Mouse (Mus musculus) heart, embryonic 10.5 days (tissue): ENCODE results near the gene Hoxb3. TPM values are rescaled to one million over a fixed set of nuclear protein-coding genes. Genes with fewer than 3 reads are reported as not detected.

ENCODE experiments used
- DNase-seq: peaks from one replicate; pipeline ENCODE4 v3.0.0-alpha.2; 2017; ENCODE audit warnings: low spot score
- H3K27ac ChIP-seq: fragments of 300-500 bp; sonication (generic); 2 replicates; pipeline ENCODE4 v1.5.1; 2016; ENCODE audit warnings: mild to moderate bottlenecking
- H3K27me3 ChIP-seq: fragments of 300-500 bp; sonication (generic); 2 replicates; pipeline ENCODE4 v1.6.1; 2016; ENCODE audit warnings: mild to moderate bottlenecking; ENCODE audit not compliant: poor library complexity, insufficient read depth, severe bottlenecking
- H3K36me3 ChIP-seq: fragments of 300-500 bp; sonication (generic); 2 replicates; pipeline ENCODE4 v1.6.1; 2016; ENCODE audit warnings: mild to moderate bottlenecking, moderate library complexity
- H3K4me1 ChIP-seq: fragments of 300-500 bp; sonication (generic); 2 replicates; pipeline ENCODE4 v1.6.1; 2016; ENCODE audit warnings: mild to moderate bottlenecking
- H3K4me3 ChIP-seq: fragments of 300-500 bp; sonication (generic); 2 replicates; pipeline ENCODE4 v1.5.1; 2016; ENCODE audit warnings: mild to moderate bottlenecking, moderate library complexity
- H3K9me3 ChIP-seq: fragments of 300-500 bp; sonication (generic); 2 replicates; pipeline ENCODE4 v1.6.1; 2016; ENCODE audit warnings: mild to moderate bottlenecking, moderate library complexity
- WGBS: fragments of 180-500 bp; shearing (Covaris S2); methylation state at CpG from one replicate; pipeline ENCODE4 v1.1.7; 2016; 5-methylcytosine and 5-hydroxymethylcytosine counted together
- polyA plus RNA-seq: library from polyadenylated mRNA; unstranded; fragments of >200 nt; fragmentation: Nextera tagmentation; extraction: Ambion mirVana; gene quantifications from 2 replicates; pipeline ENCODE4 v1.2.1, GENCODE M21; 2016

Gene Hoxb3
- polyA plus RNA-seq, 1 experiment from 2014 or later = 1.8 TPM

- DNase-seq = peak; percentile 85
- Histone ChIP-seq H3K36me3 (no peaks in the 10 kb centered on the region), H3K4me3 (peak overlapping the region; percentile 78), H3K27ac (peak overlapping the region; percentile 95), H3K9me3 (no peaks in the 10 kb centered on the region), H3K4me1 (peaks cover 56% of the 10 kb centered on the region), H3K27me3 (peaks cover 93% of the 10 kb centered on the region)
- under 1% methylated on average over 75 of the region's 75 CpGs for WGBS
These were observed 29.8 kb downstream of the Hoxb3 start for GRCm38 (mm10) chr11:96352691-96353521.

GRCm38 (mm10) chr11:96353522-96353841 is 30.4 kb downstream of the Hoxb3 start:
- peak; percentile 76 for DNase-seq
- H3K36me3 ChIP-seq = no peaks in the 10 kb centered on the region
- 1% methylated on average over 14 of the region's 14 CpGs for WGBS
- peaks cover 92% of the 10 kb centered on the region for H3K27me3 ChIP-seq
- peak overlapping the region; percentile 95 for H3K27ac ChIP-seq
- H3K9me3 ChIP-seq = no peaks in the 10 kb centered on the region
- H3K4me1 ChIP-seq = peaks cover 53% of the 10 kb centered on the region
- peak overlapping the region; percentile 78 for H3K4me3 ChIP-seq

- no peak for DNase-seq
- Histone ChIP-seq H3K9me3 (no peaks in the 10 kb centered on the region), H3K27ac (peak overlapping the region; percentile 95), H3K36me3 (no peaks in the 10 kb centered on the region), H3K4me1 (peaks cover 48% of the 10 kb centered on the region), H3K4me3 (peak overlapping the region; percentile 78), H3K27me3 (peaks cover 91% of the 10 kb centered on the region)
- 8% methylated on average over 8 of the region's 8 CpGs for WGBS
These were observed 30.8 kb downstream of the Hoxb3 start for GRCm38 (mm10) chr11:96353939-96354338.

GRCm38 (mm10) chr11:96354376-96354775 is 31.2 kb downstream of the Hoxb3 start:
- peaks cover 45% of the 10 kb centered on the region for H3K4me1 ChIP-seq

GRCm38 (mm10) chr11:96354801-96355311 is 31.7 kb downstream of the Hoxb3 start:
- Histone ChIP-seq H3K36me3 (no peaks in the 10 kb centered on the region), H3K27ac (peak overlapping the region; percentile 95), H3K9me3 (no peaks in the 10 kb centered on the region), H3K27me3 (peaks cover 86% of the 10 kb centered on the region), H3K4me3 (peak overlapping the region; percentile 78), H3K4me1 (peaks cover 40% of the 10 kb centered on the region)
- no peak for DNase-seq
- WGBS = 11% methylated on average over 9 of the region's 9 CpGs

More at GRCm38 (mm10) chr11:96354376-96354775, 31.2 kb downstream of the Hoxb3 start:
- no peaks in the 10 kb centered on the region for H3K36me3 ChIP-seq
- H3K9me3 ChIP-seq = no peaks in the 10 kb centered on the region
- H3K27ac ChIP-seq = peak overlapping the region; percentile 95
- no peak for DNase-seq
- H3K27me3 ChIP-seq = peaks cover 87% of the 10 kb centered on the region
- 1% methylated on average over 25 of the region's 25 CpGs for WGBS
- H3K4me3 ChIP-seq = peak overlapping the region; percentile 78

- no peaks in the 10 kb centered on the region for H3K9me3 ChIP-seq
- H3K4me1 ChIP-seq = peaks cover 18% of the 10 kb centered on the region
- H3K36me3 ChIP-seq = no peaks in the 10 kb centered on the region
- peak; percentile 64 for DNase-seq
- WGBS = 3% methylated on average over 5 of the region's 5 CpGs
- no peak overlapping the region for H3K4me3 ChIP-seq
- H3K27ac ChIP-seq = no peak overlapping the region
- H3K27me3 ChIP-seq = peaks cover 84% of the 10 kb centered on the region
These were observed 40.7 kb downstream of the Hoxb3 start for GRCm38 (mm10) chr11:96363807-96364206.

GRCm38 (mm10) chr11:96365441-96366091 is 42.4 kb downstream of the Hoxb3 start, which contains the start of gene Hoxb1:
TSS of gene Hoxb1 (plus strand) at chr11:96365752.
- Histone ChIP-seq H3K9me3 (no peaks in the 10 kb centered on the region), H3K27me3 (peaks cover 92% of the 10 kb centered on the region), H3K36me3 (no peaks in the 10 kb centered on the region), H3K4me1 (peaks cover 21% of the 10 kb centered on the region), H3K27ac (peak within 1 kb of the TSS; percentile 64), H3K4me3 (peak within 1 kb of the TSS; percentile 50)
- DNase-seq = peak; percentile 66
- 3% methylated on average over 26 of the region's 26 CpGs for WGBS

- Histone ChIP-seq H3K9me3 (no peaks in the 10 kb centered on the region), H3K4me3 (peak overlapping the region; percentile 50), H3K27me3 (peaks cover 96% of the 10 kb centered on the region), H3K27ac (peak overlapping the region; percentile 64), H3K36me3 (no peaks in the 10 kb centered on the region), H3K4me1 (peaks cover 21% of the 10 kb centered on the region)
- peak; percentile 70 for DNase-seq
- 1% methylated on average over 47 of the region's 47 CpGs for WGBS
These were observed 43.2 kb downstream of the Hoxb3 start for GRCm38 (mm10) chr11:96366092-96367041.

- Histone ChIP-seq H3K4me1 (peaks cover 26% of the 10 kb centered on the region), H3K27me3 (peaks cover 99% of the 10 kb centered on the region), H3K27ac (no peak overlapping the region), H3K9me3 (no peaks in the 10 kb centered on the region), H3K36me3 (no peaks in the 10 kb centered on the region), H3K4me3 (0 out of 2 replicates have a peak overlapping the region, but pooled peaks have one; percentile 50)
- WGBS = 20% methylated on average over 6 of the region's 6 CpGs
- DNase-seq = no peak
These were observed 44.0 kb downstream of the Hoxb3 start for GRCm38 (mm10) chr11:96367141-96367540.

- no peak overlapping the region for H3K27ac ChIP-seq
- H3K9me3 ChIP-seq = no peaks in the 10 kb centered on the region
- no peaks in the 10 kb centered on the region for H3K36me3 ChIP-seq
- peaks cover 34% of the 10 kb centered on the region for H3K4me1 ChIP-seq
- DNase-seq = no peak
- H3K4me3 ChIP-seq = no peak overlapping the region
- peaks cover 99% of the 10 kb centered on the region for H3K27me3 ChIP-seq
- WGBS = 13% methylated on average over 5 of the region's 5 CpGs
These were observed 45.6 kb downstream of the Hoxb3 start for GRCm38 (mm10) chr11:96368686-96369085.

- WGBS = 17% methylated on average over 7 of the region's 7 CpGs
- H3K4me3 ChIP-seq = no peak overlapping the region
- peaks cover 99% of the 10 kb centered on the region for H3K27me3 ChIP-seq
- H3K36me3 ChIP-seq = no peaks in the 10 kb centered on the region
- no peak overlapping the region for H3K27ac ChIP-seq
- H3K4me1 ChIP-seq = peaks cover 34% of the 10 kb centered on the region
- no peaks in the 10 kb centered on the region for H3K9me3 ChIP-seq
- no peak for DNase-seq
These were observed 46.0 kb downstream of the Hoxb3 start for GRCm38 (mm10) chr11:96369140-96369539.

GRCm38 (mm10) chr11:96371726-96372125 is 48.6 kb downstream of the Hoxb3 start:
- peaks cover 20% of the 10 kb centered on the region for H3K4me1 ChIP-seq
- peaks cover 99% of the 10 kb centered on the region for H3K27me3 ChIP-seq
- H3K9me3 ChIP-seq = no peaks in the 10 kb centered on the region
- DNase-seq = no peak
- 25% methylated on average over 3 of the region's 3 CpGs for WGBS
- H3K4me3 ChIP-seq = no peak overlapping the region
- no peaks in the 10 kb centered on the region for H3K36me3 ChIP-seq
- H3K27ac ChIP-seq = no peak overlapping the region
